Mouse (Mus musculus): ENCODE results near the gene Fanci. TPM values are rescaled to one million over a fixed set of nuclear protein-coding genes. Genes with fewer than 3 reads are reported as not detected.

Fanci gene
- polyA plus RNA-seq (2012; rRNA removed), result 2.5 and 3.0 TPM in 2 replicates

DNA sequence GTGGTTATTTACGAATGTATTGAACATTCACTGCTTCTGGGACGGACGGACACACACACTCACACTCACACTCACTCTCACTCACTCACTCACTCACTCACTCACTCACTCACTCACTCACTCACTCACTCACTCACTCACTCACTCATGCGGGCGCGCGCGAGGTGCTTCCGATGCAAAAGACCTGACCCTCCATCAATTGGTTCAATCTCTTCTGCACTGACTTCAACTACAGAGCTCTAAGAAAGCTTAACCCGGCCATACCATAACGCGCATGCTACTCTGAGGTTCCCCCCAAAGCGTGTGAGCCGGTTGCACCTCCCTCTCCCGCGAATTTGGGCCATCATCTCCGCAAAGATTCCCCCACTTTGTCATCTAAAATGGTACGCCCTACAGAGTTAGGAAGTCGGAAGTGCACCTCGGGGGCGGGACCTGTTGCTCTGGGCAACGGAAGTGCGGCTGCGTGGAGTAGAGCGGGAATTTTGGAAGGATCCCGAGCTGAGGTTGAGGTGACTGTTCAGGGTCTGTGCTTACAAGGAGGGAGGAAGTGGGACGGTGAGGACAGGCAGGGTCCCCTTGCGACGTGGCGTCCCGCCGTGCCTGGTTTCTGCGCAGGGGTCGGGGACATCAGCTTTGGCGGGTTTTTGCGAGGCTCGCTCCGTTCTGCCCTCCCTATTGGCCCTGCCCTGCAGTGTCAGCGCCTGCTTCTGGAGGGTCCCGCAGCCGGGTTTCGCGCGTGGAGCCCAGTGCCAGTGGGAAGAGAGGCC, at the start of gene Fanci:
Gene Fanci (plus strand): TSS at position 47 of the 767 bp plus-strand sequence.

DNA sequence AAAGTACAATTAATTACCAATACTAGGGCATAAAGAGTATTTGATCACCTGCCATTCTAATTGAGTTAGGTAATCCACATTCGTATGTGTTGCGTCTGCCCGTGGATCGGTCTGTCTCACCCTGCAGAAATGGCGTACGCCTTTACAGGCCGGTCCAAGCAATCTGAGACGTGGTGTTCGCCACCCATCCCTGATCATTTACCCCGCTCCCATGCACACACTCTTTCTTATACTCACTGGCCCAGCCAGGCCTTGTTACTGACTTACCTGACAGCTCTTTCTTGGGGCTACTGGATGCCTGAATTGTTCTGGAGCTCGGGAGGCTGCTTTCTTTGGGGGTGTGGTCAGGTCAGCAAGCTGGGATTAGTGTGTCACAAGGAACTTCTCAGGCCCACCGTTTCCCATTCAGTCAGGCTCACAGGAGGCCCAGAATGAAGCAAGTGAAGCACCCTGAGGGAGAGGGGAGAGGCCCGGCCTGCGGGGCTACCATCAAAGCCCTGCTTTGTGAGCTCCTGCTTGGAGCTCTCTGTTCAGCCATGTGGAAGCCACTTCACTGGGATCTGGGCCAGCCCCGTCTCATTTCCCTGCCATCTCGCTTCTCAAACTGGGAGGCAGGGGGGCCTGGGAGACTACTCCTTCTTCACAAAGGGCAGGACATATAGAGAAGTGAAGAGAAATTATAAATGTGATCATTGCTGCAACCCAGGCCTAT, 5.2 kb upstream of the Fanci start, which contains the start of gene Rlbp1:
Gene Rlbp1 (minus strand): TSS at position 627 of the 712 bp plus-strand sequence.

DNA sequence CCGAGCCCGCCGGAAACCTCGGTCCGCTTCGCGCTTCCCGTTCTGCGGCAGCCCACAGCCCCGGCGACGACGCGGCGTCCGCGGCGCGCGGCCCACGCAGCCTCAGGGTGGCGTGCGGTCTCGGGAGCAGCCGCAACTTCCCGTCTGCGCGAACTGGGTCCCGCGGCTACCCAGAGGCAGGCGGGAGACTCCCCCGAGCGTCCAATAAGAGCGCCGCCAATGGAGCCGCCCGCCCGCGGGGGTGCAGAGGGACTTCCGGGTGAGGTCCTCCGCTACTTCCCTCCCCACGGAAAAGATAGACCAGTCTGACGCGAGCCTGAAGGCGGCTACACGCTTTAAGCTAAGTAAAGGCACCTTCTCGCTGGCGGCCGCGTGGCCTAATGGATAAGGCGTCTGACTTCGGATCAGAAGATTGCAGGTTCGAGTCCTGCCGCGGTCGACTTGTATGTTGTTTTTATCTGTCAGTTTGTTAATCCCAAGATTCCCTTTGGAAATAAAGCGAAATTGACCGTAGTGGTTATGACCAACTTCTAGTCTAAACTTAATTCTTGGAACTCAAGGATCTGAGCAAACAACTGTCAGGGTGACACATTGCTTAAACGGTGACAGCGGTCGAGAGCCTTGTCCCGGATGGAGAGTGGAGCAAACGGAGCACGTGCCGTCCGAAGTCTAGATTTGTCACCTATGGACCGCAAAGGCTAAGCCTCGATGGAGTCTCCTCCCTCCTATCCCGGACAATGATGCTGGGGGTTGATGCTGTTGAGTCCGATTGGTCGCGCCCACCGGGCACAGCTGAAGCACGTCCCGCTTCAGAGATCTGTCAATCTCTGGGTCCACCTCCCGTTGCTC, 74.5 kb downstream of the Fanci start, which contains the start of gene Polg:
Gene Polg (minus strand): TSS at position 310 of the 849 bp plus-strand sequence.

Other genes starting within 250 kb of the Fanci start
- gene Mfge8, start 242.9 kb upstream of the Fanci start, polyA plus RNA-seq (2012; rRNA removed), result 45.7 and 46.0 TPM in 2 replicates
- gene Abhd2, start 118.7 kb upstream of the Fanci start, polyA plus RNA-seq (2012; rRNA removed), result 14.1 and 14.2 TPM in 2 replicates
- gene Rlbp1, start 4.9 kb upstream of the Fanci start, polyA plus RNA-seq (2012; rRNA removed), result 0.14 TPM in 1 of 2 replicates, not detected in the other
- 30.5 and 34.4 TPM in 2 replicates for gene Polg, start 74.4 kb downstream of the Fanci start, polyA plus RNA-seq (2012; rRNA removed)
- 0.05 and 0.22 TPM in 2 replicates for gene Rhcg, start 225.7 kb downstream of the Fanci start, polyA plus RNA-seq (2012; rRNA removed)